Mouse (Mus musculus): ENCODE data around the gene Coa7. TPM values are rescaled to one million over a fixed set of nuclear protein-coding genes. Genes with fewer than 3 reads are reported as not detected.
A peak's percentile ranks its signal among the peaks of the same experiment; 100 is the strongest.
"Not testable (repeated sequence)": the region's sequence is repeated elsewhere in the genome, so short reads cannot be mapped to it uniquely, and the experiment has no call there.

The Coa7 gene
- polyA plus RNA-seq, 1 experiment, result 16.8 TPM

GRCm38 (mm10) chr4:108345826-108346225, 17.9 kb downstream of the Coa7 start:
- Histone ChIP-seq H3K27ac (ENCODE audit: insufficient read depth, low read length) (no peak overlapping the region), H3K27me3 (ENCODE audit: control insufficient read depth, insufficient read depth, low read length) (no peaks in the 10 kb centered on the region), H3K4me1 (ENCODE audit: control insufficient read depth, insufficient read depth, low read length) (no peaks in the 10 kb centered on the region), H3K4me3 (replicated peaks; ENCODE audit: insufficient read depth, low read depth, low read length) (no peak overlapping the region)
- no peak for DNase-seq
- WGBS, result 40% methylated on average over 5 of the region's 5 CpGs
- no peak for TF ChIP-seq POLR2A (IDR thresholded peaks at IDR 0.05; ENCODE audit: borderline replicate concordance, insufficient read depth, low read length)
- TF ChIP-seq CTCF (IDR thresholded peaks at IDR 0.05; ENCODE audit: borderline replicate concordance, insufficient read depth, low read depth, low read length), result no peak

DNA sequence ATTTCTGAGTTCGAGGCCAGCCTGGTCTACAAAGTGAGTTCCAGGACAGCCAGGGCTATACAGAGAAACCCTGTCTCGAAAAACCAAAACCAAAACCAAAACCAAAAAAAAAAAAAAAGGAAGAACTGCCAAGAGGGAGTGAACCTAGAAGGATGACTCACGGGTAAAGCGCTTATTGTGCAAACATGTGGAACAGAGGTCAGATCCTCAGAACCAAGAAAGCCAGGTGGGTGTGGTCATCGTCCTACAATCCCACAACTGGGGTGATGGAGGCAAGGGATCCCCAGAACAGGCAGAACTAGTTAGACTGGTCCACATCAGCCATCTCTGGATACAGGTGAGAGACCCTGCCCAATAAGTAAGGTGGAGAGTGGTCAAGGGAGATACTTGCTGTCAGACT, 19.2 kb downstream of the Coa7 start:
- DNase-seq, result no peak
- no peak overlapping the region for H3K4me3 ChIP-seq (replicated peaks; ENCODE audit: insufficient read depth, low read depth, low read length)
- 85% methylated on average over 5 of the region's 5 CpGs for WGBS
- no peak overlapping the region for H3K27ac ChIP-seq (ENCODE audit: insufficient read depth, low read length)
- TF ChIP-seq CTCF (IDR thresholded peaks at IDR 0.05; ENCODE audit: borderline replicate concordance, insufficient read depth, low read depth, low read length) (no peak), POLR2A (IDR thresholded peaks at IDR 0.05; ENCODE audit: borderline replicate concordance, insufficient read depth, low read length) (no peak)
- no peaks in the 10 kb centered on the region for H3K4me1 ChIP-seq (ENCODE audit: control insufficient read depth, insufficient read depth, low read length)
- no peaks in the 10 kb centered on the region for H3K27me3 ChIP-seq (ENCODE audit: control insufficient read depth, insufficient read depth, low read length)

- no peak overlapping the region for H3K4me3 ChIP-seq (replicated peaks; ENCODE audit: insufficient read depth, low read depth, low read length)
- H3K4me1 ChIP-seq (ENCODE audit: control insufficient read depth, insufficient read depth, low read length), result no peaks in the 10 kb centered on the region
- H3K27ac ChIP-seq (ENCODE audit: insufficient read depth, low read length), result no peak overlapping the region
- WGBS, result 72% methylated on average over 5 of the region's 5 CpGs
- TF ChIP-seq POLR2A (IDR thresholded peaks at IDR 0.05; ENCODE audit: borderline replicate concordance, insufficient read depth, low read length) (no peak), CTCF (IDR thresholded peaks at IDR 0.05; ENCODE audit: borderline replicate concordance, insufficient read depth, low read depth, low read length) (no peak)
- DNase-seq, result no peak
- H3K27me3 ChIP-seq (ENCODE audit: control insufficient read depth, insufficient read depth, low read length), result no peaks in the 10 kb centered on the region
Observed at GRCm38 (mm10) chr4:108348256-108348875, 20.4 kb downstream of the Coa7 start.

GRCm38 (mm10) chr4:108349064-108349463, 21.1 kb downstream of the Coa7 start:
- Histone ChIP-seq H3K4me1 (ENCODE audit: control insufficient read depth, insufficient read depth, low read length) (no peaks in the 10 kb centered on the region), H3K27me3 (ENCODE audit: control insufficient read depth, insufficient read depth, low read length) (no peaks in the 10 kb centered on the region), H3K4me3 (replicated peaks; ENCODE audit: insufficient read depth, low read depth, low read length) (no peak overlapping the region), H3K27ac (ENCODE audit: insufficient read depth, low read length) (no peak overlapping the region)
- DNase-seq, result no peak
- TF ChIP-seq CTCF (IDR thresholded peaks at IDR 0.05; ENCODE audit: borderline replicate concordance, insufficient read depth, low read depth, low read length) (no peak), POLR2A (IDR thresholded peaks at IDR 0.05; ENCODE audit: borderline replicate concordance, insufficient read depth, low read length) (no peak)
- WGBS, result 95% methylated on average over 3 of the region's 3 CpGs

DNA sequence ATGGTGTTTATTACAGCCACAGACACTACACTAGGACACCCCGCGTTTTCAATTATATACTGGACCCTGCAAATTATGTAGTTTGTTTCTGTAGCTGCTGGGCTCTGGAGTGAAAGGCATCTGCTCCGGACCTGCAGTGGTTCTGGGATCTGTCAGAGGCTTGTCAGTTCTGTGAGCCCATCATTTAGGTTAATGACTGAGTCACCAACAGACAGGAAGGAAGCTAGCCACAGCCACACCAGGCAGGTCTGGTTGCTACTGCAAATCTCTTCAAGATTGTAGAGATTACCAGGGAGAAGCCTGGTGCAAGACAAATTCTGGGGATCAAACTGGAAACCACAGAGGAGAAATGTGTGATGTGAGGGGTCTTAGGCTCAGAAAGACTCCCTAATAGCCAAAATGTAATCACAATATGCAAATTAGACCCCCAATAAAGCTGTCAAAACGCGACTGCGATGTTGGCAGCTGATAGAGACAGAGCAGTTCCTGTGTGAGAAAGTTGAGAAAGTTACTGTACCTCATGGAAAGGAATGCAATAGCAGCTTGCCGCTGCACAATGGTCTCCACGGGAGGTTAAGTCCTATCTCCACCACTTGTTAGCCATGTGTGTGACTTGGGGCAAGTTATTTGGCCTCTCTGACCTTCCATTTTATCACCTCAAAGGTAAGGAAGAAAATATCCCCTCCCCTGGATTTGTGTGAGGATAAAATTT, 22.1 kb downstream of the Coa7 start:
- no peaks in the 10 kb centered on the region for H3K27me3 ChIP-seq (ENCODE audit: control insufficient read depth, insufficient read depth, low read length)
- 46% methylated on average over 8 of the region's 8 CpGs for WGBS
- no peak overlapping the region for H3K4me3 ChIP-seq (replicated peaks; ENCODE audit: insufficient read depth, low read depth, low read length)
- DNase-seq, result no peak
- H3K27ac ChIP-seq (ENCODE audit: insufficient read depth, low read length), result no peak overlapping the region
- H3K4me1 ChIP-seq (ENCODE audit: control insufficient read depth, insufficient read depth, low read length), result no peaks in the 10 kb centered on the region
- TF ChIP-seq CTCF (IDR thresholded peaks at IDR 0.05; ENCODE audit: borderline replicate concordance, insufficient read depth, low read depth, low read length), result no peak

- TF ChIP-seq CTCF (IDR thresholded peaks at IDR 0.05; ENCODE audit: borderline replicate concordance, insufficient read depth, low read depth, low read length), result no peak
- no peak for TF ChIP-seq POLR2A (IDR thresholded peaks at IDR 0.05; ENCODE audit: borderline replicate concordance, insufficient read depth, low read length)
- no peak overlapping the region for H3K27ac ChIP-seq (ENCODE audit: insufficient read depth, low read length)
- H3K27me3 ChIP-seq (ENCODE audit: control insufficient read depth, insufficient read depth, low read length), result no peaks in the 10 kb centered on the region
- DNase-seq, result peak in 1 of 2 experiments; percentile 6
- no peaks in the 10 kb centered on the region for H3K4me1 ChIP-seq (ENCODE audit: control insufficient read depth, insufficient read depth, low read length)
- WGBS, result 13% methylated on average over 8 of the region's 8 CpGs
- no peak overlapping the region for H3K4me3 ChIP-seq (replicated peaks; ENCODE audit: insufficient read depth, low read depth, low read length)
Observed at GRCm38 (mm10) chr4:108350819-108351218, 22.9 kb downstream of the Coa7 start.

DNA sequence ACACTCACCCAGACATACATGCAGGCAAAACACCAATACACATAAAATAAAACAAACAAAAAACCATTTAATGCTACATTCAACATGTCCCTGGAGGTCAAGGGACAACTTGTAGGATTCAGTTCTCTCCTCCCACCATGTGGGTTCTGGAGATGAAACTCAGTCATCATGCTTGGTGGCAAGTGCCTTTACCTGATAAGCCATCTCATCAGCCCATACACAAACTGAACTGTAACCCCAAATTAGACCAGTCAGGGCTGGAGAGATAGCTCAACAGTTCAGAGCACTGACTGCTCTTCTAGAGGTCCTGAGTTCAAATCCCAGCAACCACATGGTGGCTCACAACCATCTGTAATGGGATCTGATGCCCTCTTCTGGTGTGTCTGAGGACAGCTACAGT, 25.7 kb downstream of the Coa7 start:
- not testable (repeated sequence) for DNase-seq; H3K4me3 ChIP-seq (replicated peaks; ENCODE audit: insufficient read depth, low read depth, low read length); H3K27ac ChIP-seq (ENCODE audit: insufficient read depth, low read length); H3K27me3 ChIP-seq (ENCODE audit: control insufficient read depth, insufficient read depth, low read length); H3K4me1 ChIP-seq (ENCODE audit: control insufficient read depth, insufficient read depth, low read length)

- H3K27me3 ChIP-seq (ENCODE audit: control insufficient read depth, insufficient read depth, low read length), result no peaks in the 10 kb centered on the region
- no peaks in the 10 kb centered on the region; the same call in 1 of the 2 replicates for H3K4me1 ChIP-seq (ENCODE audit: control insufficient read depth, insufficient read depth, low read length)
- no peak for TF ChIP-seq CTCF (IDR thresholded peaks at IDR 0.05; ENCODE audit: borderline replicate concordance, insufficient read depth, low read depth, low read length)
- no peak for TF ChIP-seq POLR2A (IDR thresholded peaks at IDR 0.05; ENCODE audit: borderline replicate concordance, insufficient read depth, low read length)
- no peak for DNase-seq
- no peak overlapping the region for H3K4me3 ChIP-seq (replicated peaks; ENCODE audit: insufficient read depth, low read depth, low read length)
- no peak overlapping the region for H3K27ac ChIP-seq (ENCODE audit: insufficient read depth, low read length)
- 93% methylated on average over 8 of the region's 8 CpGs for WGBS
Observed at GRCm38 (mm10) chr4:108357458-108357857, 29.5 kb downstream of the Coa7 start.

Data from cerebellum, adult 2 months (tissue).